Mouse (Mus musculus) adrenal gland, postnatal 14 days (tissue): Measurements from ENCODE around the gene Fgfr2. TPM values are rescaled to one million over a fixed set of nuclear protein-coding genes. Genes with fewer than 3 reads are reported as not detected.
"Not testable (repeated sequence)": the region's sequence is repeated elsewhere in the genome, so short reads cannot be mapped to it uniquely, and the experiment has no call there.

ENCODE experiments used
- DNase-seq: peaks from one replicate; pipeline ENCODE4 v3.0.0; 2021; ENCODE audit warnings: mixed read lengths
- total RNA-seq: library from RNA; stranded (reverse); gene quantifications from 2 replicates; pipeline ENCODE4 v1.2.3, GENCODE M21; 2021

Gene Fgfr2
- total RNA-seq, 1 experiment from 2014 or later = 227 TPM

- DNase-seq = no peak
Observed at GRCm38 (mm10) chr7:130630956-130631355, 2492.2 kb downstream of the Fgfr2 start.

- no peak for DNase-seq
Observed at GRCm38 (mm10) chr7:130629999-130630398, 2493.2 kb downstream of the Fgfr2 start.

GRCm38 (mm10) chr7:130628601-130629000, 2494.5 kb downstream of the Fgfr2 start:
- no peak for DNase-seq

- no peak for DNase-seq
Observed at GRCm38 (mm10) chr7:130625361-130625760, 2497.8 kb downstream of the Fgfr2 start.

- DNase-seq = no peak
Observed at GRCm38 (mm10) chr7:130624299-130624698, 2498.9 kb downstream of the Fgfr2 start.

GRCm38 (mm10) chr7:130622359-130622758, 2500.8 kb downstream of the Fgfr2 start:
- no peak for DNase-seq

- DNase-seq = peak; percentile 37
Observed at GRCm38 (mm10) chr7:130621953-130622352, 2501.2 kb downstream of the Fgfr2 start.

- no peak for DNase-seq
Observed at GRCm38 (mm10) chr7:130621068-130621467, 2502.1 kb downstream of the Fgfr2 start.

GRCm38 (mm10) chr7:130617591-130617990, 2505.6 kb downstream of the Fgfr2 start:
- no peak for DNase-seq

- no peak for DNase-seq
Observed at GRCm38 (mm10) chr7:130613973-130614372, 2509.2 kb downstream of the Fgfr2 start.

GRCm38 (mm10) chr7:130606958-130607357, 2516.2 kb downstream of the Fgfr2 start:
- DNase-seq = no peak

GRCm38 (mm10) chr7:130605111-130605510, 2518.0 kb downstream of the Fgfr2 start:
- peak; percentile 33 for DNase-seq

GRCm38 (mm10) chr7:130604390-130604789, 2518.8 kb downstream of the Fgfr2 start:
- no peak for DNase-seq

- DNase-seq = no peak
Observed at GRCm38 (mm10) chr7:130603556-130603955, 2519.6 kb downstream of the Fgfr2 start.

GRCm38 (mm10) chr7:130602804-130603203, 2520.3 kb downstream of the Fgfr2 start:
- DNase-seq = no peak

- no peak for DNase-seq
Observed at GRCm38 (mm10) chr7:130600546-130600945, 2522.6 kb downstream of the Fgfr2 start.

GRCm38 (mm10) chr7:130600074-130600473, 2523.1 kb downstream of the Fgfr2 start:
- no peak for DNase-seq

- no peak for DNase-seq
Observed at GRCm38 (mm10) chr7:130597546-130597945, 2525.6 kb downstream of the Fgfr2 start.

- not testable (repeated sequence) for DNase-seq
Observed at GRCm38 (mm10) chr7:130596079-130596855, 2526.9 kb downstream of the Fgfr2 start.

- DNase-seq = not testable (repeated sequence)
Observed at GRCm38 (mm10) chr7:130593375-130594239, 2529.5 kb downstream of the Fgfr2 start.

GRCm38 (mm10) chr7:130592975-130593374, 2530.2 kb downstream of the Fgfr2 start:
- DNase-seq = not testable (repeated sequence)

GRCm38 (mm10) chr7:130590845-130591437, 2532.2 kb downstream of the Fgfr2 start:
- no peak for DNase-seq
